Mouse (Mus musculus) megakaryocyte progenitor cell, adult 5-6 weeks (primary cell): ENCODE data around the gene Gast. TPM values are rescaled to one million over a fixed set of nuclear protein-coding genes. Genes with fewer than 3 reads are reported as not detected.

ENCODE experiments used
- ATAC-seq: replicated peaks from 2 replicates; pipeline ENCODE4 v1.8.0; 2016; ENCODE audit warnings: mild to moderate bottlenecking, moderate TSS enrichment, inconsistent platforms; ENCODE audit not compliant: poor library complexity
- total RNA-seq, 2 experiments: library from RNA; stranded (forward) in 1 of 2; stranded (reverse) in 1 of 2; fragments of 157-497, 149-512 nt in 1 of 2; fragments of 200-1000 nt in 1 of 2; gene quantifications; 2 replicates each; pipeline versions ENCODE4 v1.2.3 to v1.2.4; 2015 to 2017

Gene Gast
- total RNA-seq, 2 experiments from 2014 or later = not detected

- no peak for ATAC-seq
Measured at GRCm38 (mm10) chr11:100357408-100357807, 23.2 kb downstream of the Gast start.

- no peak for ATAC-seq
Measured at GRCm38 (mm10) chr11:100360175-100360574, 26.0 kb downstream of the Gast start.

- ATAC-seq = peak; percentile 59
Measured at GRCm38 (mm10) chr11:100361059-100361458, 26.9 kb downstream of the Gast start.

- ATAC-seq = peak; percentile 85
Measured at GRCm38 (mm10) chr11:100362209-100362978, 28.2 kb downstream of the Gast start.

GRCm38 (mm10) chr11:100362979-100363562 is 28.9 kb downstream of the Gast start:
- ATAC-seq = peak; percentile 79

GRCm38 (mm10) chr11:100369145-100369544 is 34.9 kb downstream of the Gast start:
- ATAC-seq = no peak

- no peak for ATAC-seq
Measured at GRCm38 (mm10) chr11:100369822-100370221, 35.6 kb downstream of the Gast start.

GRCm38 (mm10) chr11:100371981-100372558 is 37.9 kb downstream of the Gast start:
- ATAC-seq = peak; percentile 77

GRCm38 (mm10) chr11:100375127-100375526 is 40.9 kb downstream of the Gast start:
- ATAC-seq = no peak

- no peak for ATAC-seq
Measured at GRCm38 (mm10) chr11:100376005-100376404, 41.8 kb downstream of the Gast start.

GRCm38 (mm10) chr11:100376746-100377389 is 42.7 kb downstream of the Gast start:
- no peak for ATAC-seq

- no peak for ATAC-seq
Measured at GRCm38 (mm10) chr11:100377989-100378388, 43.8 kb downstream of the Gast start.

- 0 out of 2 replicates have a peak, but pooled peaks have one; percentile 26 for ATAC-seq
Measured at GRCm38 (mm10) chr11:100378446-100378845, 44.2 kb downstream of the Gast start.

GRCm38 (mm10) chr11:100379311-100379710 is 45.1 kb downstream of the Gast start:
- no peak for ATAC-seq

GRCm38 (mm10) chr11:100382682-100383081 is 48.5 kb downstream of the Gast start:
- no peak for ATAC-seq

- no peak for ATAC-seq
Measured at GRCm38 (mm10) chr11:100385016-100385415, 50.8 kb downstream of the Gast start.

GRCm38 (mm10) chr11:100386586-100386985 is 52.4 kb downstream of the Gast start:
- no peak for ATAC-seq
